15 mouse cellular contexts compared by ENCODE assay signal in the genomic region with DNA sequence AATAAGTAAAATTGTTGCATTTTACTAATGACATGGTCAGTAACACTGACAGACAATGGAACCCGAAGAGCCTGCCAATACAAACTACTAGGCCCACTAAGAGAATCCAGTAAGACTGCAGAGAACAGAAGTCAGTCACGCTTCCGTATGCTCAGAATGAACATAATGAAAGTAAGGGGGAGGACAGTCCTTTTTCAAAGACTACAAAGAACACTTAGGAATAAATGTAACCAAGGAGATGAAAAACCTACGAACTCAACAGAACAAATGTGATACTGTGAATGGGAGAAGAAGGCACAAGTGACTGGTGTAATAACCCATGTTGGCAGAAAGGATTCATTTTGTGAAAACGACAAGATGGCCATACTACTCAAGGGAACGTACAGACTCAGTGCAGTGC.
"Had no signal": no experiment of that assay in that cellular context is flagged by ENCODE, and none has a peak within 500 bp of the region (broad histone marks: within the 10 kb centered on the region; RNA-seq: fewer than 3 reads in every experiment).

No protein-coding gene starts in this region.

- H3K27me3 ChIP-seq: megakaryocyte, embryonic 14.5 days; neural tube, embryonic 12.5 days; stomach, embryonic 15.5 days had no signal

- H3K9me3 ChIP-seq: neural tube, embryonic 12.5 days; stomach, embryonic 15.5 days had no signal

- H3K4me2 ChIP-seq: lung, embryonic 14.5 days; midbrain, embryonic 11.5 days; neural tube, embryonic 12.5 days; stomach, embryonic 15.5 days had no signal

- DNase-seq: lung, adult 18-20 months; lung, embryonic 14.5 days; lung, postnatal 14 days; lung, postnatal 36 days; midbrain, embryonic 14.5 days; right cerebral cortex, postnatal 14 days; thymus, adult 18-20 months; thymus, postnatal 14 days; thymus, postnatal 36 days had no signal

- H3K9ac ChIP-seq: lung, embryonic 14.5 days; neural tube, embryonic 12.5 days; stomach, embryonic 15.5 days had no signal

- H3K36me3 ChIP-seq: neural tube, embryonic 12.5 days; stomach, embryonic 15.5 days had no signal

- H3K4me1 ChIP-seq: megakaryocyte, embryonic 14.5 days; neural tube, embryonic 12.5 days; stomach, embryonic 15.5 days had no signal

- H3K27ac ChIP-seq: macrophage; neural tube, embryonic 12.5 days; stomach, embryonic 15.5 days; stomach, postnatal 0 days had no signal

- H3K4me3 ChIP-seq: megakaryocyte, embryonic 14.5 days; neural tube, embryonic 12.5 days; stomach, embryonic 15.5 days had no signal
